Mouse (Mus musculus): Measurements from ENCODE around the gene 1700025G04Rik. TPM values are rescaled to one million over a fixed set of nuclear protein-coding genes. Genes with fewer than 3 reads are reported as not detected.

The 1700025G04Rik gene
- total RNA-seq, 1 experiment from 2014 or later: 21.8 TPM

DNA sequence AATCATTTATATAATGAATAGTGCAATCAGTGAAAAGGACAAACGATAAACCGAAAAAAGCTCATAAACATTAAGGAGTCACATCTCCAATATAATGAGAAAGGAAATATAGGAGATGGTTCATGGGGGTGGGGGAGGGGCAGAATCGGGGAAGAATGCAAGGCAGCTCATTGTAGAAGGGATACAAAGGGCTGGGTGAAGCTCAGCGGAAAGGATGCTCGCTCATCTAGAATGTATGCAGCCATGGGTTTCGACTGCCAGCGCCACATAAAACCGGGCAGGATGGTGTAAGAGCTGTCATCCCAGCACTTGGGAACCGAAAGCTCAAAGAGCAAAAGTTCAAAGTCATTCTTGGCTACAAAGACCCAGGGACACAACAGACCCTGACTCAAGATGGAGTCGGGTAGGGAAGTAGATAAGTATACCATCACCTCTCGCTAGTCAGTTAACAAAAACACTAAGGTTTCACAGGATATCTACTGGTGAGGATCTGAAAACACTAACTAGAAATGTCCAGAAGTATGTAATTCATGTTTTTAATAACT, 12.7 kb downstream of the 1700025G04Rik start:
- no peak for ATAC-seq (replicated peaks; ENCODE audit: low read depth, poor library complexity, severe bottlenecking)

DNA sequence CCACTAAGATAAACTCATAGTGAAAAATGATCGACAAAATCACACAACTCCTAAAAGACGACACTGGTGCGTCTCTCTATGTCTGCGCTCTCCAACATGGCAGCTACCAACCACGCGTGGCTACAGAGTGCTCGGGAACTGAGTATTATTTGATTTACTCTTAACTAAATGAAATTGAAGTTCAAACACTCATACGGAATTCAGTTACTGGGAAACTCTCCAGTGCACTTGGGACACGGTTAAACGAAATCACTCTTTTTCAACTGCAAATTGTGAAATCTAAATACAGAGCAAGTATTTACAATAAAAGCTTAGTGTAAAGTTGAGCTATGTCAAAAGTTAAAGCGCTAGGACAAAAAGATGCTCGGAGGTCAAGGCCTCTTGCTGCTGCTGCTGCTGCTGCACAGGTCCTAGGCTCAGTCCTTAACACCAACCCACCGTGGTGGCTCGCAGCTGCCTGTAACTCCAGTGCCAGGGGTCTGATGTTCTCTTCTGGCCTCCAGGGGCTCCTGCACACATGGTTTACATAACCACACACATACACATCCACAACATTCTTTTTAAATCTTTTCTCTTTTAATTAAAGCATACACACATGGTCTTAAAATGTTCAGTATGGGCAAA, 13.6 kb downstream of the 1700025G04Rik start:
- ATAC-seq (replicated peaks; ENCODE audit: low read depth, poor library complexity, severe bottlenecking): no peak

DNA sequence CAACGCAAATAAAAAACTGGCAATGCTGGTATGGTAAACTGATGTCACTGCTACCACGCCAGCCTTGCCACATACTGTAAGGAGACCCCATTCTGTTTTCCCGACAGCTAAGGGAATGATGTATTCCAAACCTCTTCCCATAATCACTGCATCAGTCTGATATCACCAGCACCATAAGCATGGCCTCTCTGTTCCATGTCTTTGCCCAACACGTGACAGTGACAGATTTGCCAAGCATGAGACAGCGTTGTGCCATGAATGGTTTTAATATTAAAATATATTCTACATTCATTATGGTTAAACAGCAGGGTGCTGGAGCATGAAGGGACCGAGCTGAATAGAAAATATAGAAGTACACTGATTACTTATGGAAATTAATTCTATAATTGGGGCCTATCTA, 14.2 kb downstream of the 1700025G04Rik start:
- ATAC-seq (replicated peaks; ENCODE audit: low read depth, poor library complexity, severe bottlenecking): no peak

DNA sequence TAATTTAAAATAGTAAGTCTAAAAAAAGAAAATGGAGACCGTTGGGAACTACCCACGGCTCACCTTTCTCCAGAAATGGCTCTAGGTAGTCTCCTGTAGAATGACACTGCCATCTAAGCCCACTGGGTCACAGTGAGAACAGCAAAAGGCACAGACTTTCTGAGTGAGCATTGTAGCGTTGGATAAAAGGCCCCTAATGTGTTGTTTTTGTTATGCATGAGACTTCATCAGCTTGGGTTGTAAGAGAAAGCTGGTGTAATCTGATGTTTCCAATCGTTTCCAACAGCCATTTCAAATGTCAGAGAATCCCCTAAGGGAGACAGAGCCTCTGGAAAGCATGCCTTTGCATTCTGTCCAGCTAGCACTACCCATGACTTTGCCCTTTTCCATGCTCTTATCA, 19.5 kb downstream of the 1700025G04Rik start:
- ATAC-seq (replicated peaks; ENCODE audit: low read depth, poor library complexity, severe bottlenecking): no peak

DNA sequence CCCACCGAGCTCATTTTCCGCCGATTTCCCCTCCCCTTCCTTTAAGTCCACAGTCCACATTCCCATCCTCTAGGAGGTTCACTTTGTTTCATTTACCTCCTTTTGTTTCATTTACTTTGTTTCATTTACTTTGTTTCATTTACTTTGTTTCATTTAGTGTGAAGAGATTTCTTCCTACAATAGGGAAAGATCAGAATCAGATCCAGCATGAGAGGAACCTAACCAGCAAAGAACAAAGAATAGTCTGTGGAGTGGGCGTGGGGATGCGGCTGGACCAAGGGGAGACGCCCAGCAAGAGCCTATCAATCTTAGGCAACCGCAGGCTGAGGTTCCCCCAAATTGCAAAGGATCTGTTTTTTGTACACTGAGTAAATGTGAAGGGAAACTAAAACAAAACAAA, 20.2 kb downstream of the 1700025G04Rik start:
- no peak for ATAC-seq (replicated peaks; ENCODE audit: low read depth, poor library complexity, severe bottlenecking)

DNA sequence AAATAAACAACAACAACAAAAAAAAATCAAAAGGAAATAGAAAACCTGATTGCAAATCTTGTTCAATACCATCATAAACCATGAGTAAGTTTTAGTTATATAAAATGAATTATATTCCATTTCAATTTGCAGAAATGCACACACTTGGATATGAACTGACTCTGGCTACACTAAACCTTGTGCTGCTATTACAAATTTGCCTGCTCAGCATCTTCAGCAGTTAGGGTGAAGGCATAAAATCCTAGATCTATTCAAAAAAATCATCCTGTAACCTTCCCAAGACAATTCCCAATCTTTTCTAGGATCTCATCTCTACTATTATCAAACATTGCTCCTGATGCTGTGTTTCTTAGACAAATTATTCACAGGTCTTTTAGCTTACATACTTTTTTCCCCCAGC, 22.0 kb downstream of the 1700025G04Rik start:
- no peak for ATAC-seq (replicated peaks; ENCODE audit: low read depth, poor library complexity, severe bottlenecking)

DNA sequence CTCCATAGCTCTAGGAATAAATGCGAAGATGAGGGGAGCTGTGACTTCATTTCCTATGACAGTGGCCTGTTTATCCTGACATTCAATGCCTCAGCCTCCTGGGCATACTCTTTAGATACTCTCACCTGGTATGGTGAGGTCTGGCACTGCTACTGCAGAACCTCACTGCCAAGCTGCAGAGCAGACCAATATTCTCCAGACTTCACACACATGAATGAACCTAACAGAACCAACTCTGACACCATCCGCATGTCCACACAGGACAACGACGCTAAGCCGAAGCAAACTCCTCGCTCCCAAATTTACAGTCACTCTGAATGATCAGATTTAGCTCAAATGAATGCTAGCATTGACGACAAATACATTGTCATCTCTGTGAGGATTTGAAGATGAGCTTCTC, 24.4 kb downstream of the 1700025G04Rik start:
- ATAC-seq (replicated peaks; ENCODE audit: low read depth, poor library complexity, severe bottlenecking): no peak

DNA sequence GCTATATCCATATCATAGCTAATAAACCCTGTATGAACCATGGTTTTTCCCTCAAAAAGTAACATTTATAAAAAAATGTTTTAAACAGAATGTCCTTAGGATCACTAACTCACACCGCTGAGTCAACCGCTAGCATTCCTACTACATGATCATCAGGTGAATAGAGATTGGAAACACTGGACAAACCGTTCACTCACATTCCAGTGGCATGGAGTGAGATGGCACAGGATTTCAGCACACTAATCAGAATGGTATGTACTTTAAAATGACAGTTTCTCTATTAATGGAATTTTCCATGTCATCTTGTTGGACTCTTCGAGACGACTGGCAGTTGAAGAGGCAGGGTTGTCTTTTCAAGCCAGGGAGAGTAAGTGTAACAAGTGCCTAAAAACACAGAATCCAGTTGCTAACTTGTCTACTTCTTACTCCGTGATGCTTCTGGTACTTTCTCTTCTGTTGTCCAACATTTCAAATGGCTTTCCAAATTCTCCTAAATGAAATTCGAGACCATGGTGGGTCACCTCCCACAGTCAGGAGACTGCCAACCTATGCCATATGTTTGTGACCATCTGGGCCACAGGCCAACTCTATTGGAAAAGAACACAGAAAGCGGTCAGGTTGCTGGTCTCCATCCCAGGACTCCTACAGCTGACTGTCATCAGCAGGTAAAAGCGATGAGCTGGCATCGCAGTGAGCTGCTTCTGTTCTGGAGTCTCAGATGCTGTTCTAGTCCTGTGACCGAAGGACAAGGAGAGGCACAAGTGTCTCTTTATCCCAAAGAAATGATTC, 26.4 kb downstream of the 1700025G04Rik start:
- ATAC-seq (replicated peaks; ENCODE audit: low read depth, poor library complexity, severe bottlenecking): no peak

DNA sequence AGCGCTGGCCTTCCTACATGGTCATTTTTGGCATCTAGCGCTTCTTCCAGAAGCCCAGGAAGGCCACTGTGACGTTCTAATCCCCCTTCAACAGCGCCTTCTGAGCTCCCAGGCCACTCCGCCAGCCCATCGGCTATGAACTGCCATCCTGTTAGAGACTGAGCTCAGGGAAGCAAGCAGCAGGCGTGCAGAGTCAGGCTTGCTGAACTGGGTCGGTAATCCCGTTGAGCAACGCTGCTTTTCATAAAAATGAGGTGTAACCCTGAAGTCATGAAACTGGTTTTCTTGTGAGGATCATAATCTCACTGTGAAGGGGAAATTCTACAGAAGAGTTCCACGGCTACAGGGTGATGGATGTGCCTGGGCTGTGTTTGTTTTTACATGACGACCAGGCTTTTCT, 28.2 kb downstream of the 1700025G04Rik start:
- ATAC-seq (replicated peaks; ENCODE audit: low read depth, poor library complexity, severe bottlenecking): no peak

DNA sequence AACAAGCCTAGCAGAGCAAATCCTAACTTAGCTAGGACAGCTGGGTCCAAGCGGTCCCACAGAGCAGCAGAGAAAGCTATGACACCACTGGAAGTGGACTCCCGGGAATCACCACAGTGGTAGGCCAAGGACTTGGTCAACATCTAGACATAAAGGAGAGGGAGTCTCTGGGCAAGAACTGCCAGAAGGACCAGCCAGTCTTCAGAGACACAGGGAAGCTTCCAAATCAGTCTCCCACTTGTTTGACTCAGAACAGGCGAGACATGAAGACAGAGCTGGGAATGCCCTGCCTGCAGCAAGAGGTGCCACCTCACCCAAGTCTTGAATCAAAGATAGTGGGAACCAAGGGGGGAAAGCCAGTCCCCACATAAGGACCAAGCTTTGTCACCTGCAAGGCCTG, 29.7 kb downstream of the 1700025G04Rik start:
- ATAC-seq (replicated peaks; ENCODE audit: low read depth, poor library complexity, severe bottlenecking): no peak

DNA sequence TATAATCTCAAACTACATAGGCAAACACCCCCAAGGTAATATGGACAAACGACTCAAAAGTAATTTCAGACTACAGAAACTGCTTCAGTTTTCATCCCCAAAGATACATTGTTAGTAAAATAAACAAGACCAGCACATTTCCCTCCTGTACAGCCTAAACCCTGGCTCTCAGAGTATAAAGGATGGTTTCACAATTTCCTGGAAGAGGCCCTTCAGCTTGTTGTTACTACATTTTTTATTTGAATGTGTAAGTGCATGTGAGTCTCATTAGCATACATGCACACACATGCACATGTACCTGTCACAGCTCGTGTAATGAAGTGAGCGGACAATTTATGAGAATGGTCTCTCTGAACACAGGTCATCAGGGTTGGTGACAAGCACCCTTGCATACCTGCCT, 31.1 kb downstream of the 1700025G04Rik start:
- ATAC-seq (replicated peaks; ENCODE audit: low read depth, poor library complexity, severe bottlenecking): no peak

DNA sequence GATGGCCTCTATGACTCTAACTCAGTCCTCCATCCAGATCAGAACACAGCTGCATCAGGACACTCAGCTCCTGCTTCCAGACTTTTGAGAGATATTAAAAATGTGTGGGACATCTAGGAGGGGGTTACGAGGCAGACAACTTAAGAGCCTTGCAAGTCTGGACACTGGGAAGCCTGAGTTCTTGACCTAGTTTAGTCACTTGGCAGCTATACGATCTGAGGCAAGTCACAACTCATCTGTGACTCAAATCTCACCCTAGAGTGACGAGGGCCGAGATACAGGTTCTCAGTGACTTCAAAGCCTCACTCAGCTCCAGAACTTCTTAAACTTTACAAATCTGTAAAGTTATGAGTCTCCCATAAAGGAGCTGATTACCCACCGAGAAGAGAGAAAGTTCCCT, 36.8 kb downstream of the 1700025G04Rik start:
- no peak for ATAC-seq (replicated peaks; ENCODE audit: low read depth, poor library complexity, severe bottlenecking)

DNA sequence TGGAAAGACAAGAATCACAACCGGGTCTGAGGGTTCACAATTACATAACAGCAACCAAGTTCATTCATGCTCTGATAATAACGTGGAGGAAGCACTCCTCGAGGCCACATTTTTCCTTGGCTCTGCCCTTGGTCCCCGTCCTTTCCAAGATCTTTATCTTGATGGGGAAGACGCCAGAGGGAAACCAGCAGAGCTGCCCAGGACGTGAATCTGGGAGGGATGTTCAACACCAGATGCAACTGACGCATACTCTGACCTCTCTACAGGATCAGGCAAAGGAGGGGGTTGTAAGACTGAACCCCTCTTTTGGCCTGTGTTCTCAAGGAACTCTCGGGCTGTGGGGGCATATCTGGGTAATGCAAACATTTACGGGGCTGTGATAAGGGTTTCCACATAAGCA, 38.1 kb downstream of the 1700025G04Rik start:
- no peak for ATAC-seq (replicated peaks; ENCODE audit: low read depth, poor library complexity, severe bottlenecking)

DNA sequence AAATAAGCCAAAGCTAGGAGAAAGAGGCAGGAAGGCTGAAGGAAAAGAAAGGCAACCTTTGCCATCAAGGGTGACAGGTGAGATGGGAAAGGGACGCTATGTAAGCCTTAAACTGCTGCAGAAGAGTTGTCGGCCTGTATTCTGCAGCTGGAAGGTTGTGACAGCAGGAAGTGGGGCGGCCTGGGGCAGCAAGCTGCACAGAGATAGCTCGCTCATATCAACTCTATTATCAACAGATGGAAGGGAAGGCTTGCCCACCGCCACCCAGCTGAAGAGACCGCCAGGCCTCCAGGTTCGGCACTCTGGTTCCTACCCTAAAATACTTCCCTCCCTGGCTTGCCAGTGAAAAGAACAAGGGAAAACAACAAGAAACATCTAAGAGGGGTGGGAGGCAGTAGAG, 39.9 kb downstream of the 1700025G04Rik start:
- ATAC-seq (replicated peaks; ENCODE audit: low read depth, poor library complexity, severe bottlenecking): peak; percentile 82

DNA sequence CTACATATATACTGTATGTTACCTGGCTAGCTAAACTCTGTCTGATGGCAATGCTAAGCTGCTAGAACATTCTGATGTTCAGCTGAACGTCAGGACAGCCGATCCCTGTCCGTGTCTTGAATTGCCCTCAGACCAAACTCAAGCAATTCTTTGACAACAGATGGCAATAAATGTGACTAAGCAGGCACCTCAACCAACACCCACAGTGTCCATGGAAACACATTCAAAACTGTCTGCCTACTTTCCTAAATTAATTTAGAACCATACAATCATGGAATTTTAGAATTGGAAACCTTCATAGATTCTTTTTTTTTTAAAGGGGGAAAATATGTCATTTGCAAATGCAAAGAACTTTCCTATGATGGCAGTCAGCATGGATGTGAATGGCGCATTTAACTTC, 41.6 kb downstream of the 1700025G04Rik start:
- ATAC-seq (replicated peaks; ENCODE audit: low read depth, poor library complexity, severe bottlenecking): no peak

DNA sequence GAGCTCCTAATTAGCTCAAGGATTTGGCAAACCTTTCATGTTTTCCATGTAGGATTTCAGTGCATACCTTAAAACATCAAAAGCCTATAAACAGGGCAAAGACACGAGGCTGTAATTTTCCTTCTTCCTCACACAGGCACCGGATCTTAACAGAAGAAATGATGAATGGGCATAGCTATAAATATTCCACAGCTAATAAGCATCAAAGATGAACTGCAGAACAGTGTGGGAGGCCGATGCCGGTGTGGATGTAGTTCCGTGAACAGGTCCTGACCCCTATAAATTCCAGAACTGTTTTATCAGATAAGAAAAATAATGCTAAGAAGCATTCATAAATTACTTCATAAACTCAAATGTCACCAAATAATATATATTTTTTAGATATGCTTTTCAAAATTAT, 42.5 kb downstream of the 1700025G04Rik start:
- ATAC-seq (replicated peaks; ENCODE audit: low read depth, poor library complexity, severe bottlenecking): no peak

DNA sequence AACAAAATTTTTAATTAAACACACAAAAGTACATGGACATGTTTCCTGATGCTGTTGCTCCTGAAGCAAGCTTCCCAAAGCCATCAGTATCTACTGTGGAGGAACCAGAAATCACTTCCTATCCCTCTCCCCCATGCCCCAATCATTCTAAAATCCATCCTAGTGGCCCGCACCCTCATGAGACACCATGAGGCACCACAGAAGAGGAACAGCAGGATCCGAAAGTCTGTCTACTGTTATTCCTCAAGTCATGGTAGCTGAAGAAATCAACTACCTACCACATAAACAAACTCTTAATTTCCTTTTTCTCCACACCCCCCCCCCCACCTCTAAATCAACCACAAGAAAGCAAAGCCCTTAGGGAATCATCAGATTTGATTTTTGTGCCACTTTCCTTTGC, 46.5 kb downstream of the 1700025G04Rik start:
- no peak for ATAC-seq (replicated peaks; ENCODE audit: low read depth, poor library complexity, severe bottlenecking)

DNA sequence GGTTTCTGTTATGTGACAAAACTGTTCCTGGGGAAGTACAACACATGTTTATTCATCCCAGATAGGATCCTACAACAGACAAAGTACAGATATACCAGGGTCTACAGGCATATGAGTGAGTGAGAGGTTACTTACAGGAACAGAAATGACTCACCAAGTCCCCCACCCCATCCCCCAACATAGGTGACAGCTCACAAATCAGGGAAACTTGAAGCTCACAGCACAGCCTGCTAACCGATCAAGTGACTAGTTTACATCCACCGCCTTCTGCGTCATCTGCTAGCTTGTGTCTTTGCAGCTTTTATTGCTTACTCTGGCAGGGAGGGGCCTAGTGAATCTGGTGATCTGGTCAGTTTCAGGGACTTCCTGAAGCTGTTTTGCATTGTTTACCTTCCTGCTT, 47.5 kb downstream of the 1700025G04Rik start:
- ATAC-seq (replicated peaks; ENCODE audit: low read depth, poor library complexity, severe bottlenecking): no peak

DNA sequence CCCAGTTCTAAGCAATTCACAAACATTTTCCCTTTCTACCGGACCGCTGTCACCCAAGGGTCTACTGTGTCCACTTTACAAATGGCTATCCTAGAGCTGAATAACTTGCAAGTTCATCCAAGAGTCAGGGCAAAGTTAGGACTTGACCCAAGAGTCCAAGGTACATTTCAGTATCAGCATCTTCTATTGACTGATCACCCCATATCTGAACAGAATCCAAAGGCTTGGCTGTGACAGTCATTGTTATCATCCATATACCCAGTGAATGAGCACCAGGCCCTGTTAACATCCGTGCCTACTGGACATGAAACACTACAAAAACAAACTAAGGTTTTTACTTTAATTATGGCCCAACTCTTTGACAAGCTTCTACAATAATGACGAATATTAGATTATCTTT, 48.9 kb downstream of the 1700025G04Rik start:
- no peak for ATAC-seq (replicated peaks; ENCODE audit: low read depth, poor library complexity, severe bottlenecking)

DNA sequence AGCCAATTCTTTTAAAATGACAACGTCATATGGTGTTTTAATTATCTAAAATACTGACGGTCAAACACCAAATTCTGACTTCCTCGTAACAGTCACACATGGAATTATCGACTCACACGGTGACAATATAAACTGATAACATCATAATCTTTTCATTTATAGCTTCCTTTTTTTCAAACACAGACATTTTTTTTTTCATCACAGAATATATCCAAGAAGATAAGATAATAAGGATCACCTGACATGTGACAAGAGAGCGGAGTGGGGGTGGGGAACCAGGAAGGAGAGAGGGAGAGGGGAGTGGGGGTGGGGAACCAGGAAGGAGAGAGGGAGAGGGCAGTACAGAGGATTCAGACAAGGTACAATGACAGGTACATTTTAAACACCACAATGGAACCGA, 49.9 kb downstream of the 1700025G04Rik start:
- no peak for ATAC-seq (replicated peaks; ENCODE audit: low read depth, poor library complexity, severe bottlenecking)

DNA sequence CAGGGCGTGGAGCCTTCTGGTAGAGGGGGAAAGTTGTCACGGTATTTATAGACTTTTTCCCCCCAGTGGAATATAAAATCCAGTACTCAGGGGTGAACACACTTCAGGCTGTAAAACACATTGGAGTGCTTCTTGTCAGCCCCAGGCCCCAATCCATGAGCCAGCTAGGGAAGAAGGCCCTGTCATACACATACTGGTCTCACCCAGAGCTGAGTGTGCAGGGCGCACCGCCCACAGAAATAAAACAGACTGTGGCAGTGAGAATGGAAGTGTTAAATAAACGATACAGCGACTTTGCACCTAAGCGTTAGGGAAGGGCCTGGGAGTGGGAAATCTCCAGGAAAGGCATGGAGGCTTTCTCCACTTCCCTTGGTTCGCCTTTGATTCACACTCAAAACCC, 50.3 kb downstream of the 1700025G04Rik start:
- no peak for ATAC-seq (replicated peaks; ENCODE audit: low read depth, poor library complexity, severe bottlenecking)

DNA sequence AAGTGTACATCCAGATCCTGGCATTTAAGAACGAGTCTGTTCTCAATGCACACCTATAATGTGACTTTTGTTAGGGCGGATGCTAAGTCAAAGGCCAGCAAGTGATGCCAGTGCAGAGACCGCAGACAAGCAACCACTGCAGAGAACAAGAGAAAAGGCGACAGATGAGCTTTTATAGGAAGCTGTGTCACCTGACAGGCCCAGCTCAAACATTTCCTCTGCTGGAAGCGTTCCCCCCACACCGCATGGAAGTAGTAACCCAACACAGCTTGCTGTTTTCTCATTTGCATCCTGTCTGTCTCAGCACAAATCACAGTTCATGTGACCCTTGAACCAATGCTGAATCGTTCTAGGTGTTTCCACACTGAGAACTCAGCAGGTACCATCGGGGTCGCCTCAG, 51.8 kb downstream of the 1700025G04Rik start:
- ATAC-seq (replicated peaks; ENCODE audit: low read depth, poor library complexity, severe bottlenecking): no peak; the same call in 1 of the 2 replicates
